In the genomic region with DNA sequence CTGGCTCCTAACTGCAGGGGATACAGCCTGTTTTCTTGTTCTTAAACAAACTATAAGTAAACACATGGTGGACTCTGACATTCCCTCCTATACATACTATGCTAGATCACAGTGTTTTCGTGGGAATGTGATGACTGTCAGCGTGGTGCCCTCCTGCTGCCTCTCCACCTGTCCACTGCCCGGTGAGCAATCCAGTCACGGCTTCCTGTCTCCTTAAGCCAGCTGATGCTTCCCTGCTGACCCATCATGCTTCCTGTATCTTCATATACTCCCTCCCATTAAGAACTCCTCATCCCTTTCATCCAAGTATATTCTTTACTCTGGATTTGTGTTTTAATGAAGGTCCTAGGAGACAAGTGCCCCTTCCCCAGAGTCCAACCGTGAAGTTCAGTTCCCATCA, we compare ENCODE assay signal across 38 mouse cellular contexts. TPM values are rescaled to one million over a fixed set of nuclear protein-coding genes. Genes with fewer than 3 reads are reported as not detected.
DNase-seq lines count a peak whose midpoint lies in the region; ATAC-seq lines count a peak whose summit lies in the region.
"Had no signal": no experiment of that assay in that cellular context is flagged by ENCODE, and none has a peak within 500 bp of the region (broad histone marks: within the 10 kb centered on the region; RNA-seq: fewer than 3 reads in every experiment).

No protein-coding gene starts in this region.

- no peaks in the 10 kb centered on the region for H3K36me3 ChIP-seq in heart, embryonic 11.5 days (ENCODE audit: control insufficient read depth, insufficient read depth, low read length)
- H3K36me3 ChIP-seq: embryonic facial prominence, embryonic 12.5 days; hindbrain, embryonic 12.5 days; intestine, embryonic 15.5 days; liver, embryonic 13.5 days had no signal

- WGBS in heart, embryonic 11.5 days (ENCODE audit: insufficient replicate concordance), result 73% methylated on average over 5 of the region's 5 CpGs

- H3K27ac ChIP-seq in heart, embryonic 11.5 days (ENCODE audit: low read depth, low read length), result no peak overlapping the region
- H3K27ac ChIP-seq: embryonic facial prominence, embryonic 12.5 days; hindbrain, embryonic 12.5 days; hindbrain, postnatal 0 days; intestine, embryonic 15.5 days; liver, embryonic 13.5 days; stomach, postnatal 0 days had no signal

- ATAC-seq in heart, embryonic 11.5 days (replicated peaks; ENCODE audit: insufficient number of reproducible peaks, low FRiP score, low TSS enrichment), result no peak
- ATAC-seq: hindbrain, postnatal 0 days; intestine, embryonic 15.5 days; lung, postnatal 0 days had no signal

- no peaks in the 10 kb centered on the region for H3K27me3 ChIP-seq in heart, embryonic 11.5 days (ENCODE audit: control insufficient read depth, insufficient read depth, low read length)
- H3K27me3 ChIP-seq: embryonic facial prominence, embryonic 12.5 days; hindbrain, embryonic 12.5 days; intestine, embryonic 15.5 days; liver, embryonic 13.5 days had no signal

- no peak overlapping the region for H3K4me2 ChIP-seq in heart, embryonic 11.5 days
- H3K4me2 ChIP-seq: embryonic facial prominence, embryonic 12.5 days; hindbrain, embryonic 12.5 days; intestine, embryonic 15.5 days; liver, embryonic 13.5 days had no signal

- H3K9ac ChIP-seq in heart, embryonic 11.5 days (ENCODE audit: low read depth, low read length), result no peak overlapping the region
- H3K9ac ChIP-seq: embryonic facial prominence, embryonic 12.5 days; hindbrain, embryonic 12.5 days; intestine, embryonic 15.5 days; liver, embryonic 13.5 days had no signal

- no peaks in the 10 kb centered on the region for H3K9me3 ChIP-seq in heart, embryonic 11.5 days (replicated peaks; ENCODE audit: control insufficient read depth, low read length)
- H3K9me3 ChIP-seq: embryonic facial prominence, embryonic 12.5 days; hindbrain, embryonic 12.5 days; intestine, embryonic 15.5 days; liver, embryonic 13.5 days had no signal

- no peaks in the 10 kb centered on the region for H3K4me1 ChIP-seq in heart, embryonic 11.5 days (ENCODE audit: control insufficient read depth, insufficient read depth, low read length)
- H3K4me1 ChIP-seq: intestine, embryonic 15.5 days; liver, embryonic 13.5 days had no signal

- no peak overlapping the region for H3K4me3 ChIP-seq in heart, embryonic 11.5 days (ENCODE audit: low read depth, low read length)
- H3K4me3 ChIP-seq: embryonic facial prominence, embryonic 12.5 days; hindbrain, embryonic 12.5 days; intestine, embryonic 15.5 days; liver, embryonic 13.5 days had no signal

- peak; percentile 66 for DNase-seq in heart, adult 11 months
- DNase-seq in cerebellum, adult 18-20 months, result peak; percentile 23 to 35
- peak; percentile 27 for DNase-seq in cerebellum, adult 9-11 months
- no peak for DNase-seq in lung, postnatal 14 days
- no peak for DNase-seq in kidney, postnatal 14 days
- DNase-seq in adrenal gland, postnatal 14 days, result no peak
- DNase-seq: adrenal gland, postnatal 36 days; heart, postnatal 14 days; kidney, adult 2 months; liver, embryonic 13.5 days; lung, adult 18-20 months; right cerebral cortex, adult 18-20 months; right cerebral cortex, postnatal 4 days; thymus, adult 2 months; thymus, postnatal 36 days had no signal

RNA-seq across cellular contexts. Expression of gene Hsfy2, which starts 33.3 kb away (rescaled TPM):
- not detected in 2 replicates for polyA plus RNA-seq in heart, embryonic 11.5 days (2014; fragmentation: Nextera tagmentation; extraction: Ambion mirVana)
- total RNA-seq in adrenal gland, postnatal 14 days (2021), result not detected in 2 replicates
- total RNA-seq: adrenal gland, adult 18-20 months; adrenal gland, postnatal 36 days; gastrocnemius, adult 8-10 months; gastrocnemius, postnatal 4 days; heart, adult 8-10 months; heart, postnatal 14 days; hindbrain, postnatal 0 days; layer of hippocampus, adult 8-10 months; layer of hippocampus, postnatal 25 days; left cerebral cortex, adult 8-10 months; left cerebral cortex, postnatal 4 days; monocyte, adult 5-6 weeks had no signal
- polyA plus RNA-seq: embryonic facial prominence, embryonic 12.5 days; forebrain, embryonic 16.5 days; heart, embryonic 14.5 days; hindbrain, embryonic 12.5 days; hindbrain, postnatal 0 days; intestine, embryonic 15.5 days; kidney, adult 2 months; kidney, embryonic 16.5 days; limb, embryonic 14.5 days; liver, embryonic 13.5 days; lung, postnatal 0 days; midbrain, embryonic 14.5 days; neural tube, embryonic 14.5 days; spleen, adult 2 months; stomach, postnatal 0 days; thymus, adult 2 months had no signal

Comparison
In these comparisons a context has a peak if more than half of its experiments do, and no peak if none do; other contexts are left out.
1. DNase-seq: peak in heart, adult 11 months (single experiment), cerebellum, adult 18-20 months (2 of 2) and cerebellum, adult 9-11 months (single experiment); none in lung, postnatal 14 days (single experiment), kidney, postnatal 14 days (single experiment) and adrenal gland, postnatal 14 days (single experiment).